Mouse (Mus musculus) neural tube, embryonic 14.5 days (tissue): ENCODE results near the gene Gm14190. TPM values are rescaled to one million over a fixed set of nuclear protein-coding genes. Genes with fewer than 3 reads are reported as not detected.
"Not testable (repeated sequence)": the region's sequence is repeated elsewhere in the genome, so short reads cannot be mapped to it uniquely, and the experiment has no call there.

Experiments used
- ATAC-seq: fragments of 200-750 bp; cut with Nextera tagmentation; 2 replicates; pipeline ENCODE4 v1.8.0; 2017; ENCODE audit warnings: low read depth, mild to moderate bottlenecking, moderate TSS enrichment, moderate library complexity
- H3K27ac ChIP-seq: fragments of 300-500 bp; sonication (generic); 2 replicates; pipeline ENCODE4 v1.5.1; 2014; ENCODE audit warnings: low read depth, mild to moderate bottlenecking, control low read depth, low read length, moderate library complexity, mixed read lengths
- H3K27me3 ChIP-seq: fragments of 300-500 bp; sonication (generic); 2 replicates; pipeline ENCODE4 v1.6.1; 2014; ENCODE audit warnings: low read length; ENCODE audit not compliant: control insufficient read depth, insufficient read depth
- H3K36me3 ChIP-seq: fragments of 300-500 bp; sonication (generic); 2 replicates; pipeline ENCODE4 v1.6.1; 2014; ENCODE audit warnings: low read length, mixed read lengths; ENCODE audit not compliant: control insufficient read depth, insufficient read depth
- H3K4me1 ChIP-seq: fragments of 300-500 bp; sonication (generic); 2 replicates; pipeline ENCODE4 v1.6.1; 2014; ENCODE audit warnings: low read length; ENCODE audit not compliant: control insufficient read depth, insufficient read depth
- H3K4me2 ChIP-seq: fragments of 300-500 bp; sonication (generic); 2 replicates; pipeline ENCODE4 v1.6.1; 2014; ENCODE audit warnings: mild to moderate bottlenecking, low read depth, low read length, control low read depth
- H3K4me3 ChIP-seq: fragments of 300-500 bp; sonication (generic); 2 replicates; pipeline ENCODE4 v1.5.1; 2014; ENCODE audit warnings: low read depth, low read length, control low read depth, mixed read lengths
- H3K9ac ChIP-seq: fragments of 300-500 bp; sonication (generic); replicated peaks from 2 replicates; pipeline ENCODE4 v1.6.1; 2014; ENCODE audit warnings: low read depth, mild to moderate bottlenecking, control low read depth, low read length, mixed read lengths
- H3K9me3 ChIP-seq: fragments of 300-500 bp; sonication (generic); 2 replicates; pipeline ENCODE4 v1.6.1; 2016; ENCODE audit warnings: low read length; ENCODE audit not compliant: control insufficient read depth
- WGBS: fragments of 180-500 bp; shearing (Covaris S2); extraction: QIAGEN DNeasy Blood & Tissue Kit; methylation state at CpG from one replicate; pipeline ENCODE4 v1.1.7; 2014; 5-methylcytosine and 5-hydroxymethylcytosine counted together
- polyA plus RNA-seq: library from polyadenylated mRNA; unstranded; fragments of >200 nt; fragmentation: Nextera tagmentation; extraction: Ambion mirVana; gene quantifications from 2 replicates; pipeline ENCODE4 v1.2.1, GENCODE M21; 2014

Gm14190 gene
- not detected in 2 replicates for polyA plus RNA-seq

- Histone ChIP-seq H3K9me3 (no peaks in the 10 kb centered on the region), H3K36me3 (no peaks in the 10 kb centered on the region), H3K4me3 (no peak within 1 kb of the TSS), H3K27me3 (no peaks in the 10 kb centered on the region), H3K27ac (no peak within 1 kb of the TSS), H3K4me1 (no peaks in the 10 kb centered on the region), H3K9ac (no peak within 1 kb of the TSS), H3K4me2 (no peak within 1 kb of the TSS)
- ATAC-seq, result no peak
- 100% methylated on average over 1 of the region's 1 CpGs for whole genome bisulfite sequencing
Measured at GRCm38 (mm10) chr11:99690463-99690862, at the start of gene Gm14190. Gene Gm14190 (minus strand): TSS chr11:99690740.

DNA sequence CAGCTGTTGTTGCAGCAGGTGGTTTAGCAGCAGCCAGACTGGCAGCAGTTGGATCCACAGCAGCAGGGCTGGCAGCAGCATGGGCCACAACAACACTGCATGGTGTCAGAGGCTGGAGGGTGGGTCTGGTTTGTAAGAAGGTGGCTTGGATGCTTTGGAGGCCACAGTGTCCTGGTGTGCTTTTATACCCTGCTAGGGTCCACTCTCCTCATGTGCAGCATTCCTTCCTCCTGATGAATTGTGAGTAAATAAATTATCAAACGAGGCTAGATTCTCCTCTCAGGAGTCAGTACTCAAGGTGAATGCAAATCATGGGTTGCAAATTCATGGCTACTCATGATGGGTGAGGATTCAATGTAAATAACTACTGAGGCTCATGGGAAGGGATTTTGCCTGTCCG is 43.6 kb upstream of the Gm14190 start, which contains the start of gene Gm14180:
TSS of gene Gm14180 (minus strand) at position 101 of the 400 bp plus-strand sequence.
- Histone ChIP-seq H3K4me3 (no peak within 1 kb of the TSS), H3K27me3 (no peaks in the 10 kb centered on the region), H3K27ac (no peak within 1 kb of the TSS), H3K4me1 (no peaks in the 10 kb centered on the region), H3K9ac (no peak within 1 kb of the TSS), H3K36me3 (no peaks in the 10 kb centered on the region), H3K9me3 (no peaks in the 10 kb centered on the region), H3K4me2 (no peak within 1 kb of the TSS)
- ATAC-seq, result no peak
- 72% methylated on average over 2 of the region's 2 CpGs for WGBS

DNA sequence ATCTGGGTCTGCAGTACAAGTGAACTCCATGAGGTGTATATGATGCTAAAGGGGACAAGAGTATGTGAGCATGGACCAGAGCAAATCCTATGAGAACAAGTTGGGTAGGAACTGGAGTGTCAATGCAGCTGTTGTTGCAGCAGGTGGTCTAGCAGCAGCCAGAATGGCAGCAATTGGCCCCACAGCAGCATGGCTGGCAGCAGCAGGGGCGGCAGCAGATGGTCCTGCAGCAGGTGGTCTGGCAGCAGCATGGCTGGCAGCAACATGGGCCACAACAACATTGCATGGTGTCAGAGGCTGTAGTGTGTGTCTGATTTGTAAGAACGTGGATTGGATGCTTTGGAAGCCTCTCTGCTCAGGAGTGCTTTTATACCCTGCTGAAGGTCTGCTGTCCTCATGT is 33.5 kb upstream of the Gm14190 start:
- no peak for ATAC-seq
- no peaks in the 10 kb centered on the region for H3K9me3 ChIP-seq
- whole genome bisulfite sequencing, result 75% methylated on average over 2 of the region's 2 CpGs
- no peaks in the 10 kb centered on the region for H3K4me1 ChIP-seq
- H3K27ac ChIP-seq, result no peak overlapping the region
- H3K4me2 ChIP-seq, result no peak overlapping the region
- no peaks in the 10 kb centered on the region for H3K36me3 ChIP-seq
- H3K9ac ChIP-seq, result no peak overlapping the region
- H3K27me3 ChIP-seq, result no peaks in the 10 kb centered on the region
- no peak overlapping the region for H3K4me3 ChIP-seq

- Histone ChIP-seq H3K27ac (no peak overlapping the region), H3K4me2 (no peak overlapping the region), H3K4me1 (no peaks in the 10 kb centered on the region), H3K36me3 (no peaks in the 10 kb centered on the region), H3K4me3 (no peak overlapping the region), H3K27me3 (no peaks in the 10 kb centered on the region), H3K9me3 (no peaks in the 10 kb centered on the region), H3K9ac (no peak overlapping the region)
- 92% methylated on average over 1 of the region's 1 CpGs for WGBS
- no peak for ATAC-seq
Measured at GRCm38 (mm10) chr11:99718759-99719158, 28.2 kb upstream of the Gm14190 start.

DNA sequence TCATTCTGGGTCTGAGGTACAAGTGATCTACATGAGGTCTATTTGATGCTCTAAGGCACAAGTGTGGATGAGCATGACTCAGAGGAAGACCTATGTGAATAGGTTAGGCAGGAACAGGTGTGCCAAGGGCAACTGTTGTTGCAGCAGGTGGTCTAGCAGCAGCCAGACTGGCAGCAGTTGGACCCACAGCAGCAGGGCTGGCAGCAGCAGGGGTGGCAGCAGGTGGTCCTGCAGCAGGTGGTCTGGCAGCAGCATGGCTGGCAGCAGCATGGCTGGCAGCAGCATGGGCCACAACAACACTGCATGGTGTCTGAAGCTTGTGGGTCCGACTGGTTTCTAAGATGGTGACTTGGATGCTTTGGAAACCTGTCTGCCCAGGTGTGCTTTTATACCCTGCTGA is 5.3 kb downstream of the Gm14190 start:
- H3K27ac ChIP-seq, H3K9me3 ChIP-seq, H3K4me2 ChIP-seq, ATAC-seq, H3K9ac ChIP-seq, H3K36me3 ChIP-seq, H3K27me3 ChIP-seq, H3K4me1 ChIP-seq, H3K4me3 ChIP-seq: not testable (repeated sequence)
- 83% methylated on average over 1 of the region's 1 CpGs for WGBS

DNA sequence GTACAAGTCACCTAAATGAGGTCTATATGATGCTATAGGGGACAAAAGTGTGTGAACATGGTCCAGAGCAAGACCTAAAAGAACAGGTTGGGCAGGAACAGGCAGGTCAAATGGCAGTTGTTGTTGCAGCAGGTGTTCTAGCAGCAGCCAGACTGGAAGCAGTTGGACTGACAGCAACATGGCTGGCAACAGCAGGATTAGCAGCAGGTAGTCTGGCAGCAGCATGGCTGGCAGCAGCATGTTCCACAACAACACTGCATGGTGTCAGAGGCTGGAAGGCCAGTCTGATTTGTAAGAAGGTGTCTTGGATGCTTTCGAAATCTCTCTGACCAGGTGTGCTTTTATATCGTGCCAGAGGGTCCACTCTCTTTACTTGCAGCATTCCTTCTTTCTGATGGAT is 7.1 kb downstream of the Gm14190 start:
- H3K9ac ChIP-seq, result no peak overlapping the region
- H3K9me3 ChIP-seq, result no peaks in the 10 kb centered on the region
- H3K4me2 ChIP-seq, result no peak overlapping the region
- no peak overlapping the region for H3K4me3 ChIP-seq
- no peaks in the 10 kb centered on the region for H3K36me3 ChIP-seq
- H3K27me3 ChIP-seq, result no peaks in the 10 kb centered on the region
- 88% methylated on average over 2 of the region's 2 CpGs for WGBS
- no peak for ATAC-seq
- no peak overlapping the region for H3K27ac ChIP-seq
- H3K4me1 ChIP-seq, result no peaks in the 10 kb centered on the region

DNA sequence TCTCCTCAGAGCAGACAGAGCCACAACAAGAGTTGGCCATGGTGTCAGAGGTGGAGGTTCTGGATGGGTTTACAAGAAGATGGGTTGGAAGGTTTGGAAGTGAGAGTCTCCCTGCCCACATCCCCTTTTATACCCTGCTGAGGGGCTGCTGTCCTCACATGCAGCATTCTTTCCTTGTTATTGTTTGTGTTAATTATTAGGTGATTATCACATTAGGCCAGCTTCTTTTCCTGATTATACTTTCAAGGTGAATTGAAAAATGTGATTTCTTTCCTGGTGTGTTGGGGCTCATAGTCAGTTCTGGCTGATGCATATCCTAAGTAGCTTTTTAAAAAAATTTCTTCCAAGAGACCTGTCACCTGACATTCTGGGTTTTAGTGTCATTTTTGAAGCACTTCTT is 24.7 kb downstream of the Gm14190 start, which contains the start of gene Krtap4-6:
TSS of gene Krtap4-6 (minus strand) at position 101 of the 400 bp plus-strand sequence.
- no peaks in the 10 kb centered on the region for H3K9me3 ChIP-seq
- no peaks in the 10 kb centered on the region for H3K36me3 ChIP-seq
- no peak within 1 kb of the TSS for H3K4me3 ChIP-seq
- H3K27me3 ChIP-seq, result no peaks in the 10 kb centered on the region
- no peak within 1 kb of the TSS for H3K27ac ChIP-seq
- no peak for ATAC-seq
- no peak within 1 kb of the TSS for H3K4me2 ChIP-seq
- H3K4me1 ChIP-seq, result no peaks in the 10 kb centered on the region
- H3K9ac ChIP-seq, result no peak within 1 kb of the TSS

DNA sequence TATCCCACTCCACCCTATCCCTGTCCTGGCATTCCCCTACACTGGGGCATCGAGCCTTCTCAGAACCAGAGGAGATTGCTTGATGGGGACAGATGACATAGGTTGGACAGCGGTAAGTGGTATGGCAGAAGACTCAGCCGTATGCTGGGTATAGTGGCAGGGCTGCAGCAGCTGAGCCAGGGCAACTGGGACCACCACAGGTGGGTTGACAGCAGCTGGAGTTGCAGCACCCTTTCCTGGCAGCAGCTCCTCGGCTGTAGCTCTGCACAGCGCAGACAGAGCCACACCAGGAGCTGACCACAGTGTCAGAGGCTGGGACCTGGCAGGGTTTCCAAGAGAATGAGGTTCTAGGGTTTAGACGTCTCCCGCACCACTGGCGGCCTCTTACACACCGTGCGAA is 27.7 kb downstream of the Gm14190 start:
- no peak overlapping the region for H3K27ac ChIP-seq
- H3K9me3 ChIP-seq, result no peaks in the 10 kb centered on the region
- ATAC-seq, result no peak
- H3K4me2 ChIP-seq, result no peak overlapping the region
- H3K9ac ChIP-seq, result no peak overlapping the region
- no peaks in the 10 kb centered on the region for H3K36me3 ChIP-seq
- H3K27me3 ChIP-seq, result no peaks in the 10 kb centered on the region
- no peak overlapping the region for H3K4me3 ChIP-seq
- no peaks in the 10 kb centered on the region for H3K4me1 ChIP-seq
- 90% methylated on average over 10 of the region's 10 CpGs for WGBS

GRCm38 (mm10) chr11:99659256-99659655 is 31.3 kb downstream of the Gm14190 start:
- no peaks in the 10 kb centered on the region for H3K4me1 ChIP-seq
- no peak overlapping the region for H3K9ac ChIP-seq
- H3K4me3 ChIP-seq, result no peak overlapping the region
- H3K27ac ChIP-seq, result no peak overlapping the region
- ATAC-seq, result no peak
- H3K27me3 ChIP-seq, result no peaks in the 10 kb centered on the region
- no peaks in the 10 kb centered on the region for H3K9me3 ChIP-seq
- 87% methylated on average over 4 of the region's 4 CpGs for WGBS
- no peak overlapping the region for H3K4me2 ChIP-seq
- H3K36me3 ChIP-seq, result no peaks in the 10 kb centered on the region
